In genomic region chr2:128249188-128249587, GRCm38 (mm10) we compare ENCODE assay signal across 15 mouse cellular contexts.
"Had no signal": no experiment of that assay in that cellular context is flagged by ENCODE, and none has a peak within 500 bp of the region (broad histone marks: within the 10 kb centered on the region; RNA-seq: fewer than 3 reads in every experiment).

No protein-coding gene starts in this region.

- DNase-seq: kidney, adult 18-20 months; kidney, adult 9 months; kidney, postnatal 25 days; layer of hippocampus, adult 9-11 months; layer of hippocampus, postnatal 36 days; liver, embryonic 13.5 days; lung, adult 2 months; right cerebral cortex, adult 18-20 months; right cerebral cortex, postnatal 14 days; right cerebral cortex, postnatal 4 days; thymus, adult 2 months; thymus, postnatal 14 days; thymus, postnatal 4 days had no signal

- ATAC-seq: intestine, embryonic 16.5 days; midbrain, embryonic 15.5 days had no signal
